Mouse (Mus musculus) gonadal fat pad, adult 2 months (tissue): Measurements from ENCODE around the gene Lrguk. TPM values are rescaled to one million over a fixed set of nuclear protein-coding genes. Genes with fewer than 3 reads are reported as not detected.

Source experiments
- DNase-seq: peaks from one replicate; pipeline ENCODE4 v3.0.0-alpha.2; 2012; ENCODE audit warnings: low read depth
- polyA plus RNA-seq: library from polyadenylated mRNA; depleted of rRNA; stranded (reverse); fragments of >200 nt; gene quantifications from 2 replicates; pipeline ENCODE4 v1.2.3, GENCODE M21; 2012

Lrguk gene
- polyA plus RNA-seq, 1 experiment = 1.00 TPM

- DNase-seq = no peak
Observed at GRCm38 (mm10) chr6:34066790-34067189, 37.5 kb downstream of the Lrguk start.

GRCm38 (mm10) chr6:34067271-34067670 lies 38.0 kb downstream of the Lrguk start:
- DNase-seq = no peak

DNA sequence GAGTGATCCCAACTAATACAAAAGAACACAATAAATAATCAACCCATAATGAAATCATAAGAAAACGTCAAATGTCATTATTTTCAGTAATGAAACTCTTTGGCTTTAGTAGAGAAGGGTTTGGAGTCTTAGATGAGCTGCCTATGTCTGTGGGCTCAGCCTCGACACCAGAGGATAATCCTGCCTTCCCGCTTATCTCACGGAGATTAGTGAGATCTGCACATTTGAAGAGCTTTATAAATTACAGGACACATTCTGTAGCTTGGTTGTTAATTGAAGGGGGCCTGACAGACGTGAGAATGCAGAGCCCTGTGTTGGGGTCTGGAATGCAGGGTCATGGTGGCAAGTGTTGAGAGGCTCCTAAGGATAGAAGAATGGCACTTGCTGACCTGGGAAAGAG lies 42.7 kb downstream of the Lrguk start:
- DNase-seq = no peak

DNA sequence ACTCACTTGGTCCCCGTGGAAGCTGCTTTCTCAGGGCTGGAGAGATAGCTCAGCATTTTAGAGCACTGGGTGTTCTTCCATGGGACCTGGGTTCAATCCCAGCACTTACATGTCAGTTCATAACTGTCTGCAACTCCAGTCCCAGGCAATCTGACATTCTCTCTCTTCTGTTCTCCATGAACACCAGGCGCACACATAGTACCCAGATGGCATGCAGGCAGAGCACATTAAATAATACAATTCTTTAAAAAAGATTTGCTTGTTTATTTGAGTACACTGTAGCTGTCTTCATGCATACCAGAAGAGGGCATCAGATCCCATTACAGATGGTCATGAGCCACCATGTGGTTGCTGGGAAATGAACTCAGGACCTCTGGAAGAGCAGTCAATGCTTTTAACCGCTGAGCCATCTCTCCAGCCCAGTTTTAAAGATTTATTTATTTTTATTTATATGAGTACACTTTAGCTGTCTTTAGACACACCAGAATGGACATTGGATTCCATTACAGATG lies 44.7 kb downstream of the Lrguk start:
- DNase-seq = no peak

GRCm38 (mm10) chr6:34075520-34075919 lies 46.3 kb downstream of the Lrguk start:
- no peak for DNase-seq

- no peak for DNase-seq
Observed at GRCm38 (mm10) chr6:34083471-34083870, 54.2 kb downstream of the Lrguk start.

DNA sequence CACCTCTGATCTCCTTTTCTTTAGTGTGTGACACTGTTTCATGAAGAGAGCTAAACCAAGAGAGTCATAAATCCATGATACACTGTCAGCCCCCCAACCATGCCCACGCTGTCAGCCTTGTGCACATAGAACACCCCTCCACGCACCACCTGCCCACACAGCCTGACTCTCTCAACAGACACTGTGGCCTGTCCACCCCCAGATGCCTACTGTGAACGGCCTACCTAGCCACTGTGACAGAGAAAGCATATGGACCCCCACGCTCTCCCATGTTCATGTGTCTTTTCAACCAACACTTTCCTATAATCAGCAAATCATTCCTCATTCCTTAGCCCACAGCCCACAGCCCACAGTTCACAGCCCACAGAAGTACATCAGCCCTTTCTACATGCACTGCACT lies 58.5 kb downstream of the Lrguk start:
- DNase-seq = no peak

GRCm38 (mm10) chr6:34088986-34089385 lies 59.7 kb downstream of the Lrguk start:
- DNase-seq = no peak

- no peak for DNase-seq
Observed at GRCm38 (mm10) chr6:34091537-34091936, 62.3 kb downstream of the Lrguk start.

DNA sequence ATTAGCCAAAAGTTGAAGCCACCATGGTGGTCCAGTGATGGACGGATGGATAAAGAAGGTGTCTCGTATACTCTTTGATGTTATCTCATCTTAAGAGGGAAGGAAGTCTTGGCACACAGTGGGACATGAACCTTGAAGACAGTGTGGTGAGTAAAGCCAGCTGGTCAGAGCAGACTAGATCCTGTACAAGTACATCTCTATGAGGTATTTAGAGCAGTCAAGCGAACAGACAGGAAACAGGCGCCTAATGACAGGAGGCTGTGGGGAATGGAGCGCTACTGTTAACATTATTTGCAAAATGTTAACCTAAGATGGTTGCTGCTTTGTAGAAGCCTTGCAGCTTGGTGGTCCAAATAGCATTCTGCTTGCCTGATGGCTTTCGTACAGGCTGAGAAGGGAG lies 67.0 kb downstream of the Lrguk start:
- no peak for DNase-seq

- no peak for DNase-seq
Observed at GRCm38 (mm10) chr6:34096905-34097304, 67.7 kb downstream of the Lrguk start.

GRCm38 (mm10) chr6:34099725-34100124 lies 70.5 kb downstream of the Lrguk start:
- no peak for DNase-seq

- DNase-seq = no peak
Observed at GRCm38 (mm10) chr6:34101531-34102396, 72.5 kb downstream of the Lrguk start.

DNA sequence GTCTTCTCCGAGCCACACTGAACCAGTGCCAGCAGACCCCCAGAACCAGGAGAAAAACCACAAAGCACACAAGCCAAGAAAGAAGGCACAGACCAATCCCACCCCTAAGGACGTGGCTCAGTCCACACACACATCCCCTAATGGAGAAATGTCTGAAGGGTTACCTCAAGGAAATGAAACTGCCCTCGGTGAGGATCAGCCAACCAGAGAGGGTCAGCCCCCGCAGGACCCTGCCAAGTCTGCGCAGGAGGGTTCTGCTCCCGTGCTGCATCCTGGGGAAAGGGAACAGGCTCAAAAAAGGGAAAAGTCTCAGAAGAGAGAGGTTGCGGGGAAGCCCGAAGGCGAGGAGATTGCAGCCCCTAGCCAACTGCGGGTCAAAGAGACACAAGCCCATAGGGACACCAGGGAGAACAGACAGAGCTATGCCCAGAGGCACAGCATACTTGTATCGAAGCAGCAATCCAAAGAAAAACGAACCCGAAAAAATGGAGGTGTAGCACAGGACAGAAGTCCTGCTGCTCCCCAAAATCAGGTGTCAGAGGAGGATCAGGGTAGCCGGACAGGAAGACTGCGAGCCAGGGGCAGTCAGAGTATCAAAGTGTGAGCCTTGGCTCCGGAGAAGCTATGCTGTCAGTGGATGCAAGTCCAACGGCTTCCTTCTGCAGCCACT lies 74.1 kb downstream of the Lrguk start:
- no peak for DNase-seq

- no peak for DNase-seq
Observed at GRCm38 (mm10) chr6:34110571-34110970, 81.3 kb downstream of the Lrguk start.

- no peak for DNase-seq
Observed at GRCm38 (mm10) chr6:34111406-34111805, 82.2 kb downstream of the Lrguk start.

DNA sequence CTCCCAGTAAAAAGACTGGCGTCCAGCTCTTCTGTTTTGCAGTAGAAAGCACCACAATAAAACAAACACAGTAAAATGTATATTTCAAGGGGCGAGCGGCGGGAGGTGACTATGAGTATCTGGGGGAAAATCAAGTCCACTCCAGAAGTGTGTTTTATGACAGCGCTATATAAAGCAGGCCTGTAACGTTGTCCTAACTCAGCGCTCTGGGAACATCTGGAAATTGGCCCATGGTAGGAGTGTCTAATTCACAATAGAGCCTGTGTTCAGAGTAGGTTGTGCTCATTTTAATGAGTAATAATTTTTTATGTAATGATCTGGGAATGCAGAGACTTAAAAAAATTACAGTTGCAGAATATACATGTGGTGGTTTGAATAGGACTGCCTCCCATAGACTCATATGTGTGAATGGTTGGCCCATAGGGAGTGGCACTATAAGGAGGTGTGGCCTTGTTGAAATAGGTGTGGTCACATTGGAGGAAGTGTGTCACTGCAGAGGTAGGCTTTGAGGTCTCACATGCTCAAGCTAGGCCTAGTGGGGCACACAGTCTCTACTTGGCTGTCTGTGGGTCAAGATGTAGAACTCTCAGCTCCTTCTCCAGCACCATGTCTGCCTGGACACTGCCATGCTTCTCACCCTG lies 87.7 kb downstream of the Lrguk start:
- DNase-seq = no peak

DNA sequence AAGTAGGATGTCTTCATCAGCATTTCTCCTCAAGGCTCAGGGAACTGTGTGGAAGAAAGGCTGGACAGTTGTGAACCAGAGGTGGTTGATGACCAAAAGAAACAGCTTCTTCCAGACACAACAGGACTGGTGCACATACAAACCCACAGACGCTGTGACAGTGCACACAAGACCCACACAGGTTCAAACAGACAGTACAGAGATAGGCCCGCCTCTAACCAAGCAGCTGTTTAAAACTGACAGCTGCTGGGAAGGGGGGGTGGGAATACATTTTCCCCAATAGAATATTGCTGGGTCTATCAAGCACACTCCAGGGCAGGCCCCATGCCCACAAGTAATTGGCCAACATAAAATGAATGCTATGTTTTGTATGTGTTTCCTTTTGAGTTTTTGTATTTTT lies 95.2 kb downstream of the Lrguk start:
- DNase-seq = no peak

GRCm38 (mm10) chr6:34129261-34129660 lies 100.0 kb downstream of the Lrguk start:
- no peak for DNase-seq

DNA sequence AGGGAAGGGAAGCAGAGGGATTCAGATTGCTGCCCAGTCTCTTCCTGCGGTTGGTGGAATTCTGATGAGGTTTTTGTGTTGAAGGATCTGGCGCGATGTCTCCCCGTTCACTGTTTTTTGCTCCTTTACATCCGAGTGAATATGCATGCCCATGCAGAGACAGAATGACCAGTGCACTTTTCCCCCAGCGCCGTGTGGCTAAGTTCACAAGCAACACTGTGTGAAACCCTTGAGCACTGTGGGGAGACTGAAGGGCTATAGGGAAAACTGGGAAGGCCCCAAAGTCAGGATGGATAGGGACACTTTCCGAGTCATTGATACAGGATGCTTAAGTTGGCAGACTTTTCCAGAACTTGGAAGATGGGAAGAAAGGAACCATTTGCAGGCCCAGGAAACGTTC lies 103.1 kb downstream of the Lrguk start:
- no peak for DNase-seq

- no peak for DNase-seq
Observed at GRCm38 (mm10) chr6:34138366-34138765, 109.1 kb downstream of the Lrguk start.

- no peak for DNase-seq
Observed at GRCm38 (mm10) chr6:34142931-34143330, 113.7 kb downstream of the Lrguk start.

DNA sequence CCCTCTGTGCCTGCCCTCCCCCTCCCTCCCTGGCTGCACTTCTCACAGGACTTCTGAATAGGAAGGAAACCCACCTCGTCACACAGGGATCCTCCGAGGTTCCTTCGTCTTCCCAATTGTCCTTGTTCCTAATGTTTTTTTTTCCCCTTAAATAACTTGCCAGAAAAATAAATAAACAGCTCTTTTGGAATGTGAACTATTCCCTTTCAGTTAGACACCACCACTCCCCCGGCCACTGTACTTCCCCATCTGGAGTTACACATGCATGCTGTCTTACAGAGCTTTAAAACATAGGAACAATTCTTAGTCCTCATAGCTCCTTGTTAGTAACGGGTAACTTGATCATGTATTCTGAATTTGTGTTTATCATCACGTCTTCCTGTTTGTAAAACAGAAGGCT lies 116.8 kb downstream of the Lrguk start:
- no peak for DNase-seq
